Mouse (Mus musculus) forebrain, embryonic 14.5 days (tissue): ENCODE measurements around the gene Abhd11. TPM values are rescaled to one million over a fixed set of nuclear protein-coding genes. Genes with fewer than 3 reads are reported as not detected.

Source experiments
- ATAC-seq: fragments of 200-750 bp; cut with Nextera tagmentation; 2 replicates; pipeline ENCODE4 v1.8.0; 2017; ENCODE audit warnings: mild to moderate bottlenecking, moderate library complexity
- DNase-seq: peaks from one replicate; pipeline ENCODE4 v3.0.0-alpha.2; 2015; ENCODE audit warnings: low spot score
- H3K27ac ChIP-seq: fragments of 300-500 bp; sonication (generic); 2 replicates; pipeline ENCODE4 v1.5.1; 2014; ENCODE audit warnings: low read depth, mild to moderate bottlenecking, control low read depth, low read length, moderate library complexity
- H3K27me3 ChIP-seq: fragments of 300-500 bp; sonication (generic); replicated peaks from 2 replicates; pipeline ENCODE4 v1.6.1; 2014; ENCODE audit warnings: low read length, control low read depth, mixed read lengths; ENCODE audit not compliant: control insufficient read depth, insufficient read depth
- H3K36me3 ChIP-seq: fragments of 300-500 bp; sonication (generic); 2 replicates; pipeline ENCODE4 v1.6.1; 2014; ENCODE audit warnings: low read length, control low read depth; ENCODE audit not compliant: control insufficient read depth, insufficient read depth
- H3K4me1 ChIP-seq: fragments of 300-500 bp; sonication (generic); 2 replicates; pipeline ENCODE4 v1.6.1; 2014; ENCODE audit warnings: antibody characterized with exemption, low read length, control low read depth; ENCODE audit not compliant: control insufficient read depth, insufficient read depth
- H3K4me2 ChIP-seq: fragments of 300-500 bp; sonication (generic); 2 replicates; pipeline ENCODE4 v1.6.1; 2014; ENCODE audit warnings: mild to moderate bottlenecking, control low read depth, low read length
- H3K4me3 ChIP-seq: fragments of 300-500 bp; sonication (generic); 2 replicates; pipeline ENCODE4 v1.5.1; 2014; ENCODE audit warnings: low read depth, low read length, control low read depth
- H3K9ac ChIP-seq: fragments of 300-500 bp; sonication (generic); 2 replicates; pipeline ENCODE4 v1.6.1; 2014; ENCODE audit warnings: mild to moderate bottlenecking, low read length, control low read depth, moderate library complexity
- H3K9me3 ChIP-seq: fragments of 300-500 bp; sonication (generic); replicated peaks from 2 replicates; pipeline ENCODE4 v1.6.1; 2016; ENCODE audit warnings: low read length, control low read depth, mixed read lengths; ENCODE audit not compliant: control insufficient read depth
- WGBS: fragments of 180-500 bp; shearing (Covaris S2); extraction: QIAGEN DNeasy Blood & Tissue Kit; methylation state at CpG from one replicate; pipeline ENCODE4 v1.1.7; 2014; 5-methylcytosine and 5-hydroxymethylcytosine counted together
- polyA plus RNA-seq: library from polyadenylated mRNA; unstranded; fragments of >200 nt; fragmentation: Nextera tagmentation; extraction: Ambion mirVana; gene quantifications from 2 replicates; pipeline ENCODE4 v1.2.1, GENCODE M21; 2014

Abhd11 gene
- polyA plus RNA-seq, 1 experiment from 2014 or later = 66.9 TPM

- 96% methylated on average over 4 of the region's 4 CpGs for WGBS
- no peak for DNase-seq
Observed at GRCm38 (mm10) chr5:134999797-135000196, 9.2 kb upstream of the Abhd11 start.

GRCm38 (mm10) chr5:135000751-135001150 lies 8.2 kb upstream of the Abhd11 start:
- Histone ChIP-seq H3K4me2 (no peak overlapping the region; the same call in 1 of the 2 replicates), H3K4me3 (no peak overlapping the region), H3K9ac (no peak overlapping the region), H3K9me3 (no peaks in the 10 kb centered on the region), H3K27me3 (no peaks in the 10 kb centered on the region), H3K4me1 (peaks cover 8% of the 10 kb centered on the region; the same call in 1 of the 2 replicates), H3K27ac (peak overlapping the region; percentile 27; the same call in 1 of the 2 replicates), H3K36me3 (no peaks in the 10 kb centered on the region)
- peak; percentile 40; the same call in 1 of the 2 replicates for ATAC-seq
- 36% methylated on average over 16 of the region's 16 CpGs for WGBS
- peak; percentile 31 for DNase-seq

More at GRCm38 (mm10) chr5:134999797-135000196, 9.2 kb upstream of the Abhd11 start:
- Histone ChIP-seq H3K27ac (no peak overlapping the region), H3K4me2 (no peak overlapping the region), H3K4me1 (peaks cover 8% of the 10 kb centered on the region; the same call in 1 of the 2 replicates), H3K9me3 (no peaks in the 10 kb centered on the region), H3K4me3 (no peak overlapping the region), H3K27me3 (no peaks in the 10 kb centered on the region), H3K9ac (no peak overlapping the region), H3K36me3 (no peaks in the 10 kb centered on the region)
- ATAC-seq = no peak

GRCm38 (mm10) chr5:135001309-135001708 lies 7.6 kb upstream of the Abhd11 start:
- ATAC-seq = peak; percentile 60
- Histone ChIP-seq H3K27me3 (no peaks in the 10 kb centered on the region), H3K9ac (no peak overlapping the region), H3K4me3 (no peak overlapping the region), H3K36me3 (no peaks in the 10 kb centered on the region), H3K9me3 (no peaks in the 10 kb centered on the region), H3K4me2 (peak overlapping the region; percentile 35), H3K4me1 (peaks cover 8% of the 10 kb centered on the region; the same call in 1 of the 2 replicates), H3K27ac (peak overlapping the region; percentile 27; the same call in 1 of the 2 replicates)
- peak; percentile 76 for DNase-seq
- 0% methylated on average over 14 of the region's 14 CpGs for WGBS

- Histone ChIP-seq H3K4me1 (peaks cover 8% of the 10 kb centered on the region; the same call in 1 of the 2 replicates), H3K9me3 (no peaks in the 10 kb centered on the region), H3K4me3 (no peak overlapping the region), H3K27me3 (no peaks in the 10 kb centered on the region), H3K9ac (no peak overlapping the region), H3K4me2 (no peak overlapping the region), H3K27ac (no peak overlapping the region), H3K36me3 (no peaks in the 10 kb centered on the region)
- 67% methylated on average over 5 of the region's 5 CpGs for WGBS
- ATAC-seq = no peak
- no peak for DNase-seq
Observed at GRCm38 (mm10) chr5:135002151-135002550, 6.8 kb upstream of the Abhd11 start.

- H3K27ac ChIP-seq = peak overlapping the region; percentile 97
- peaks cover 7% of the 10 kb centered on the region; the same call in 1 of the 2 replicates for H3K4me1 ChIP-seq
- no peaks in the 10 kb centered on the region for H3K9me3 ChIP-seq
- 32% methylated on average over 16 of the region's 16 CpGs for WGBS
- peak overlapping the region; percentile 84 for H3K4me2 ChIP-seq
- no peak for DNase-seq
- no peak for ATAC-seq
- H3K4me3 ChIP-seq = peak overlapping the region; percentile 56
- no peaks in the 10 kb centered on the region for H3K27me3 ChIP-seq
- H3K9ac ChIP-seq = peak overlapping the region; percentile 71
- no peaks in the 10 kb centered on the region for H3K36me3 ChIP-seq
Observed at GRCm38 (mm10) chr5:135007802-135008571, 965 bp upstream of the Abhd11 start.

- Histone ChIP-seq H3K27me3 (no peaks in the 10 kb centered on the region), H3K9me3 (no peaks in the 10 kb centered on the region), H3K4me2 (peak overlapping the region; percentile 84), H3K4me3 (peak overlapping the region; percentile 56), H3K9ac (peak overlapping the region; percentile 65), H3K4me1 (peaks cover 7% of the 10 kb centered on the region; the same call in 1 of the 2 replicates), H3K36me3 (no peaks in the 10 kb centered on the region), H3K27ac (peak overlapping the region; percentile 97)
- ATAC-seq (peak; percentile 79), DNase-seq (peak; percentile 93)
- under 1% methylated on average over 35 of the region's 37 CpGs for WGBS
Observed at GRCm38 (mm10) chr5:135009590-135010319, 803 bp downstream of the Abhd11 start.

- 68% methylated on average over 7 of the region's 7 CpGs for whole genome bisulfite sequencing
Observed at GRCm38 (mm10) chr5:135010320-135010709, 1.4 kb downstream of the Abhd11 start.

GRCm38 (mm10) chr5:135010841-135011743 lies 2.1 kb downstream of the Abhd11 start:
- whole genome bisulfite sequencing = 77% methylated on average over 25 of the region's 25 CpGs
- H3K4me1 ChIP-seq = peaks cover 7% of the 10 kb centered on the region; the same call in 1 of the 2 replicates
- no peak for DNase-seq
- H3K9me3 ChIP-seq = no peaks in the 10 kb centered on the region
- H3K4me3 ChIP-seq = no peak overlapping the region; the same call in 1 of the 2 replicates
- H3K36me3 ChIP-seq = no peaks in the 10 kb centered on the region
- no peak overlapping the region for H3K27ac ChIP-seq
- H3K9ac ChIP-seq = no peak overlapping the region
- no peak overlapping the region for H3K4me2 ChIP-seq
- H3K27me3 ChIP-seq = no peaks in the 10 kb centered on the region
- ATAC-seq = no peak

More at GRCm38 (mm10) chr5:135010320-135010709, 1.4 kb downstream of the Abhd11 start:
- ATAC-seq = no peak
- Histone ChIP-seq H3K9ac (peak overlapping the region; percentile 65), H3K9me3 (no peaks in the 10 kb centered on the region), H3K4me3 (peak overlapping the region; percentile 56), H3K27ac (no peak overlapping the region), H3K27me3 (no peaks in the 10 kb centered on the region), H3K4me1 (peaks cover 7% of the 10 kb centered on the region; the same call in 1 of the 2 replicates), H3K36me3 (no peaks in the 10 kb centered on the region), H3K4me2 (peak overlapping the region; percentile 84)
- no peak for DNase-seq
